Mouse (Mus musculus) heart, embryonic 12.5 days (tissue): ENCODE data around the gene Nkx2-1. TPM values are rescaled to one million over a fixed set of nuclear protein-coding genes. Genes with fewer than 3 reads are reported as not detected.
A peak's percentile ranks its signal among the peaks of the same experiment; 100 is the strongest.

Experiments used
- ATAC-seq: fragments of 200-750 bp; cut with Nextera tagmentation; 2 replicates; pipeline ENCODE4 v1.8.0; 2017; ENCODE audit warnings: moderate TSS enrichment, moderate library complexity; ENCODE audit not compliant: insufficient number of reproducible peaks, low FRiP score
- H3K27ac ChIP-seq: fragments of 300-500 bp; sonication (generic); 2 replicates; pipeline ENCODE4 v1.5.1; 2016; ENCODE audit warnings: mild to moderate bottlenecking, moderate library complexity; ENCODE audit not compliant: poor library complexity, severe bottlenecking
- H3K27me3 ChIP-seq: fragments of 300-500 bp; sonication (generic); replicated peaks from 2 replicates; pipeline ENCODE4 v1.6.1; 2016; ENCODE audit warnings: mild to moderate bottlenecking, moderate library complexity
- H3K36me3 ChIP-seq: fragments of 300-500 bp; sonication (generic); 2 replicates; pipeline ENCODE4 v1.6.1; 2016; ENCODE audit warnings: mild to moderate bottlenecking, moderate library complexity
- H3K4me1 ChIP-seq: fragments of 300-500 bp; sonication (generic); replicated peaks from 2 replicates; pipeline ENCODE4 v1.6.1; 2016; ENCODE audit warnings: mild to moderate bottlenecking
- H3K4me2 ChIP-seq: fragments of 300-500 bp; sonication (generic); 2 replicates; pipeline ENCODE4 v1.6.1; 2016; ENCODE audit warnings: mild to moderate bottlenecking, moderate library complexity
- H3K4me3 ChIP-seq: fragments of 300-500 bp; sonication (generic); 2 replicates; pipeline ENCODE4 v1.5.1; 2016; ENCODE audit warnings: mild to moderate bottlenecking
- H3K9ac ChIP-seq: fragments of 300-500 bp; sonication (generic); 2 replicates; pipeline ENCODE4 v1.6.1; 2016; ENCODE audit warnings: mild to moderate bottlenecking, moderate library complexity
- H3K9me3 ChIP-seq: fragments of 300-500 bp; sonication (generic); replicated peaks from 2 replicates; pipeline ENCODE4 v1.6.1; 2016; ENCODE audit warnings: mild to moderate bottlenecking, moderate library complexity
- WGBS: fragments of 180-500 bp; shearing (Covaris S2); methylation state at CpG from one replicate; pipeline ENCODE4 v1.1.7; 2016; 5-methylcytosine and 5-hydroxymethylcytosine counted together
- polyA plus RNA-seq: library from polyadenylated mRNA; unstranded; fragments of >200 nt; fragmentation: Nextera tagmentation; extraction: Ambion mirVana; gene quantifications from 2 replicates; pipeline ENCODE4 v1.2.1, GENCODE M21; 2016

The Nkx2-1 gene
- 0.11 and 1.3 TPM in 2 replicates for polyA plus RNA-seq

DNA sequence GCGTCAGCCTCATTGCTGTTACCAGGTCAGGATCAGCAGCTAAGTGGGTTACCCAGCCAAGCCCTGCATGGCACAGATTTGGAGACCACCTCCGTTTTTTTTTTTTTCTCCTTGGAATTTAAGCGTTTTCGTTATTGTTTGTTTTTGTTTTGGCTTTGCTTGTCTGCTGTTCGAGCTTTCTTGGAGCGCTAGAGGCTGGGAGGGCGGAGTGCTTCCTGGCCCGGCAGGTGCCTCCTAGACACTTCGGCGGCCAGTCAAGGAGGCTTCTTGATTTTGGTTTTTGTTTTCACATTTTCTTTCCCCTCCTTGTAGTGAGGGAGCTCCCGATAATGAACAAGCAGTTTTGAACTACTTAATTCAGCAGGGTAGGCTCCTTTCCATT lies at the start of gene Nkx2-1:
TSS of gene Nkx2-1 (minus strand) at position 25 of the 382 bp plus-strand sequence.
- peak within 1 kb of the TSS; percentile 32 for H3K4me3 ChIP-seq
- H3K27me3 ChIP-seq = peaks cover 95% of the 10 kb centered on the region
- no peaks in the 10 kb centered on the region for H3K36me3 ChIP-seq
- no peaks in the 10 kb centered on the region for H3K9me3 ChIP-seq
- H3K4me2 ChIP-seq = peak within 1 kb of the TSS; percentile 69
- H3K27ac ChIP-seq = no peak within 1 kb of the TSS
- WGBS = 3% methylated on average over 11 of the region's 11 CpGs
- no peak for ATAC-seq
- peaks cover 36% of the 10 kb centered on the region for H3K4me1 ChIP-seq
- no peak within 1 kb of the TSS for H3K9ac ChIP-seq

DNA sequence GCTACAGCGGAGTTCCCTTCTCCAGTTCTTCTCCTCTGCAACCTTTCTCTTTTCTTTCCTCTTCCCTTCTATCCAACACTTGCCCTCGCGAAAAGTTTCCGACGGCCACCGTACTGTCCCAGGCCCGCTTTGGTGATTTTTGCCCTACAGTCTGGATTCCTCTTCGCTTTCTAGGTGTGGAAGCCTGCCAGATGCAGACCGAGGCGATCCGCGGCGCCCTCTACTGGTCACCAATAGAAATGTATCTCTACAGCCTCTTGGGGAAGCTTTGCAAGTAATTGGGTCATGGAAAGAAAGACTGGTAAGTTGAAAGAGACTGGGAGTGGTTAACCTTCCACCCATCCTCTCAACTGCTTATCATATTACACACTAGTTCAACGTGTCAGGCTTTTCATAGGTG lies 4.4 kb upstream of the Nkx2-1 start:
- 2% methylated on average over 14 of the region's 14 CpGs for WGBS
- Histone ChIP-seq H3K4me2 (peak overlapping the region; percentile 51), H3K4me1 (peaks cover 9% of the 10 kb centered on the region), H3K9ac (no peak overlapping the region), H3K27me3 (peaks cover 81% of the 10 kb centered on the region), H3K27ac (no peak overlapping the region), H3K9me3 (no peaks in the 10 kb centered on the region), H3K36me3 (no peaks in the 10 kb centered on the region), H3K4me3 (no peak overlapping the region)
- ATAC-seq = no peak

DNA sequence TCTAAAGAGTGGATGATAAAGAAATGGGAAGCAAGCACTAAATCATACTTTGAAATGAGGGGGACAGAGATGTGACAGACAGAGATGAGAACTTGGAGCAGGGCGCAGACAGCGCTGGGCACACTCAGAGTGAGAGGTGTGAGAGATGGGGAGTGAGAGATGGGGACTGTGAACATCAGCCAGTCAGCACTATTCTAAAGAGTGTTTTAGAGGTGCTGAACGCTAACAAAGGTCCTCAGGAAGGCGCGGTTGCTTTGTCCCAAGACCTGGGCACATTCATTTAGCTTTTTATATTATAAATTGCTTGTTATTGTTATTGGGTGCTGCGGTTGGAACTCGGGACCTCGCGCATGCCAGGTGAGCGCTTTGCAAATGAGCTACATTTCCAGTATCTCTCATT lies 3.9 kb upstream of the Nkx2-1 start:
- peaks cover 81% of the 10 kb centered on the region for H3K27me3 ChIP-seq
- H3K4me1 ChIP-seq = peaks cover 14% of the 10 kb centered on the region
- H3K4me2 ChIP-seq = peak overlapping the region; percentile 51
- no peaks in the 10 kb centered on the region for H3K36me3 ChIP-seq
- H3K9ac ChIP-seq = no peak overlapping the region
- H3K27ac ChIP-seq = no peak overlapping the region
- H3K4me3 ChIP-seq = no peak overlapping the region
- H3K9me3 ChIP-seq = no peaks in the 10 kb centered on the region
- ATAC-seq = no peak
- 1% methylated on average over 10 of the region's 10 CpGs for WGBS

DNA sequence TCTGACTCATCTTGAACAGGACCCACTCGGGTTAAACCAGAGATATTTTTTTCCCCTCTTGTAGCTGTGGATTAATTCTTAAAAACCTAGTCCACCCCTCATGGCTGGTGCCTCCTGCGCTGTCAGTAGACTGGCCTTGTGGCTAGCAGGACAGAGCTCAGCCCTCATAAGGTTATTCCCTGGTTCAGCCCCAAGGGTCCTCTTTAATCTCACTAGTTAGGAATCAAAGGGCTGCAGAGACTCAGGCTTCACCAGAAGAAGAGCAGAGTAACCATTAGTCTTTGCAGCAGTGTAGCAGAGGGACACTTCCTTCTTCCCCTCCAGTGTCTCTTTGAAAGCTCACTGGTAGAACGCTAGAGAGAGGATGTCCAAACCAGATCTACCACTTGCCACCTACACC lies 1.9 kb upstream of the Nkx2-1 start:
- Histone ChIP-seq H3K4me2 (no peak overlapping the region), H3K4me3 (no peak overlapping the region), H3K27ac (no peak overlapping the region), H3K36me3 (no peaks in the 10 kb centered on the region), H3K9ac (no peak overlapping the region), H3K9me3 (no peaks in the 10 kb centered on the region), H3K27me3 (peaks cover 91% of the 10 kb centered on the region), H3K4me1 (peaks cover 28% of the 10 kb centered on the region)
- WGBS = 2% methylated on average over 3 of the region's 3 CpGs
- no peak for ATAC-seq

DNA sequence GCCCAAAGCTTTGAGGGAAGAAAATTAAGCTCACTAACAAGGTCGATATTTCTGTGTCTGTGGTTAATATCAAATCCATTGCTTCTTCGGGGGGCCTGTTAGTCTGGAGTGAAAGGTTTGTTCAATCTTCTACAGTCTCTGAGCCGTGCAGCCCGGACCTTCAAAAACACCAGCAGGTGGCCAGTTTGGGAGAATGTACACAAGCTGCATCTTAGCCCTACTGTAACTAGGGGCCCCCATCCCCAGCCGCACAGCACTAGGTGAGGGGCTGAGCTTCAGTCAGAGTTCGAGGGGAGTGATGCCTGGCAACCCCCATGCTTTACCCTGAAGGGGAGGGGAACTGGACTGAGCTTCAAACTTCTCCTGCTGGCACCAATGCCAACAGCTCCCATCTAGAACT lies 1.2 kb upstream of the Nkx2-1 start:
- H3K36me3 ChIP-seq = no peaks in the 10 kb centered on the region
- H3K27ac ChIP-seq = no peak overlapping the region
- H3K9me3 ChIP-seq = no peaks in the 10 kb centered on the region
- no peak overlapping the region for H3K9ac ChIP-seq
- H3K4me2 ChIP-seq = no peak overlapping the region
- 4% methylated on average over 6 of the region's 6 CpGs for WGBS
- H3K4me1 ChIP-seq = peaks cover 34% of the 10 kb centered on the region
- peaks cover 98% of the 10 kb centered on the region for H3K27me3 ChIP-seq
- no peak for ATAC-seq
- no peak overlapping the region for H3K4me3 ChIP-seq

DNA sequence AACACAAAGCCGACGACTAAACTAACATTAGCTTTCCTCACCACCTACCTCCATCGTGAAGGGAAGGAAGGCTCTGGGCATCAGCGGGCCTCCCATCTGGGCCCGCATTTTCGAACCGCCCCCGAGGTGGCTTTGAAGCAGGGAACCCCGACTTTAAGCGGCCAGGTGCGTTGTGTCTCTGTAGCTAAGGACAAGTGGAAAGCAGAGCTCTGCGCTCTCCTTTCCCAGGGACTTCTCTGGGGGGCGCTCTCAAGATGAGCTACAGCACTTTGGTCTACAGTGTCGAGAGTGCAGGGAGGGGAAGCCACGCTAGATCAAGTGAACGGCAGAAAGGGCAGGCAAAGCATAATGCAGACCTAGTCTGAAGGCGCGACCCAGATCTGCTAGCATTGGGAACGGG lies 634 bp upstream of the Nkx2-1 start:
- H3K36me3 ChIP-seq = no peaks in the 10 kb centered on the region
- WGBS = 0% methylated on average over 19 of the region's 19 CpGs
- no peak overlapping the region for H3K9ac ChIP-seq
- no peak overlapping the region for H3K27ac ChIP-seq
- H3K27me3 ChIP-seq = peaks cover 96% of the 10 kb centered on the region
- H3K4me3 ChIP-seq = no peak overlapping the region
- H3K4me2 ChIP-seq = no peak overlapping the region
- no peaks in the 10 kb centered on the region for H3K9me3 ChIP-seq
- no peak for ATAC-seq
- peaks cover 36% of the 10 kb centered on the region for H3K4me1 ChIP-seq

DNA sequence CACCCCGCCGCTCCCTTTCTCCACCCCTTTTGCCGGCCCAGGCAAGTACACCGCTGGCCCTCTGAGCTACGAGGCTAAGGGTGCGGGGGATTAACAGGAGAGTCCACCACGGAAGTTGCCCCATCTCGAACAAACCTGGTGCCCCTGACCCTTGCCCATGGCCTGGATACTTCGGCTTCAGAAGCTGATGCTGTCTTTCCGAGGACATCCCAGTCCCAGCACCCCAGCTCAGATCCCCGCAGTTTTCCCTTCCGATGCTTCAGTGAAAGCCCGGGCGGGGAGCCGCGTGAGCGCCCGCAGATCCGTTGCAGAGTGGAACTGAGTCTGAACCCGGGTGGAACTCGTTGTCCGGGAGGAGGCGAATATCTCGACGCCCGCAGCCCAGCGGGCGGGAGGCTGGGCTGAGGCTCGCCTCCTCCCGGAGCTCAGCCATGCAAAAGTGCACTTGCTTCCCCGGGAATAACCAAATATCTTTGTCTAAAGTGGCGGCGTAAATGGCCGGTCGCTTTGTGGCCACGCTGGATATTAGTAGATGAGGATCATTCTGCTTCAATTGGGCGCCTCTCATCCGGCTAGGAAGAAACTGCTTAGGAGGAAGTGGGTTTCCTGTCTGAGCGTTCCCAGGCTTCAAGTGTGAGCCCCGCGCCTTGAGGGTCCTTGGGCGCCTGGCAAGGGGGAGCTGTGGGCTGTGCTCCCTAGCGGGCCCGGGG lies 379 bp downstream of the Nkx2-1 start:
- H3K4me2 ChIP-seq = peak overlapping the region; percentile 69
- under 1% methylated on average over 44 of the region's 44 CpGs for WGBS

DNA sequence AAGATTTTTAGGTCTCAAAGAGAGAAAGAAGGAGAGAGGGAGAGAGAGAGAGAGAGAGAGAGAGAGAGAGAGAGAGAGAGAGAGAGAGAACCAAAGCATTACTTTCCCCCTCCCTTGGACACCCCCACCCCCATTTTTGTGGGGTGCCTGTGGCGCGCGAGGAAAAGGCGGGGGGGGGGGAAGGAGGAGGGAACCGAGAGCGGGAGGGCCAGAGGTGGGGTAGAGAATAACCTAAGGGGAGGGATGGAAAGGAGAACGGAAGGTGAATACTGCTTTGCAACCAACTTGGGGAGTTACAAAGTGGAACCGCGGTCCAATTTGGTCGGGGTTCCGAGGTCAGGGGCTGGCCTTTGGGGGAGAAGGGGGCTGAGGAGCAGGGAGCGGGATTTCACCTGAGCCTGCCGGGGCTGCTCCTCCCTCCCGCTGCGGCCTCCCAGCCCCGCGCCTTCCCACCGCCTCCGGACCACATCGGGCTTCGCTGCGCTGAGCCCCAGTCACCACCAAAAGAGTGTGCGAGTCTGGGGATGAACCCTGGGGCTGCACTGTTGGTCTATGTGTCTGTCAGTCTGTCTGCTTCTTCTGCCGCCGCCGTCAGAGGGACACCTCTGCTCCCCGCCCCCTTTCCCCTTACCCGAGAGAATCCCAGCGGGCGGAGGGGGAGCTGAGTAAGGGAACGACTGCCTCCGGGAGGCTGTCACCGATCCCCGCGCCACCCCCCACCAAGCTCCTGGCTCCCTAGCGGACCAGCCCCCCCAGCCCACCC lies 1.1 kb downstream of the Nkx2-1 start:
- Histone ChIP-seq H3K4me2 (peak overlapping the region; percentile 69), H3K9me3 (no peaks in the 10 kb centered on the region), H3K9ac (no peak overlapping the region), H3K36me3 (no peaks in the 10 kb centered on the region), H3K27me3 (peaks cover 91% of the 10 kb centered on the region), H3K4me1 (peaks cover 33% of the 10 kb centered on the region), H3K4me3 (peak overlapping the region; percentile 32), H3K27ac (no peak overlapping the region)
- ATAC-seq = 0 out of 2 replicates have a peak, but pooled peaks have one; percentile 35
- WGBS = 0% methylated on average over 32 of the region's 36 CpGs

More for the DNA sequence above, 379 bp downstream of the Nkx2-1 start:
- Histone ChIP-seq H3K27me3 (peaks cover 91% of the 10 kb centered on the region), H3K9ac (no peak overlapping the region), H3K27ac (no peak overlapping the region), H3K4me1 (peaks cover 36% of the 10 kb centered on the region), H3K36me3 (no peaks in the 10 kb centered on the region), H3K4me3 (peak overlapping the region; percentile 32), H3K9me3 (no peaks in the 10 kb centered on the region)
- ATAC-seq = no peak

DNA sequence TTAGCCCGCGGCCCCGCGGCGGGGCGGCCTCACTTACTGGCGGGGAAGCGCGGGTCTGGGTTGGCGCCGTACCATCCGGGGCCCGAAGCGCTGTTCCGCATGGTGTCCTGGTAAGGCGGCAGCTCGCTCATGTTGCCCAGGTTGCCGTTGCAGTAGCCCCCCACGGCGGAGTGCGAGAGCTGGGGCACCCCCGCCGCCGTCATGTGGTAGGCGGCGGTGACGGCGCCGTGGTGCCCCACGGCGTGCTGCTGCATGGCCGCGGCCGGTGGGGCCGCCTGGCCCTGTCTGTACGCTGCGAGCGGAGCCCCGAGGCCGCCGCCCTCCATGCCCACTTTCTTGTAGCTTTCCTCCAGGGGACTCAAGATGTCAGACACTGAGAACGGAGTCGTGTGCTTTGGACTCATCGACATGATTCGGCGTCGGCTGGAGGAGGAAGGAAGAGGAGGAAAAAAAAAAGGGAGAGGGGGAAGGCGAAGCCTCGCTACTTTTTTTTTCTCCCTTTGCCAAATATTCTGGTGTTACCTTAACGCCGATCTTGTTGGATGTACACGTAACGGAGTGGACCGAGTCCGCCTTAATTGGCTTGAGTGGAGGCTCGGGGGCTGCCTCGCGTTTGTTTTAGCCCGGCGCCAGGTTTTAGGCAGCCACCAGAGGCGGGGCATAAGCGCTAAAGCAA lies 1.9 kb downstream of the Nkx2-1 start:
- H3K4me1 ChIP-seq = peaks cover 33% of the 10 kb centered on the region
- peaks cover 91% of the 10 kb centered on the region for H3K27me3 ChIP-seq
- WGBS = under 1% methylated on average over 62 of the region's 62 CpGs
- H3K4me3 ChIP-seq = peak overlapping the region; percentile 42
- no peak for ATAC-seq
- H3K9me3 ChIP-seq = no peaks in the 10 kb centered on the region
- H3K4me2 ChIP-seq = peak overlapping the region; percentile 69
- H3K27ac ChIP-seq = no peak overlapping the region
- no peak overlapping the region for H3K9ac ChIP-seq
- H3K36me3 ChIP-seq = no peaks in the 10 kb centered on the region

DNA sequence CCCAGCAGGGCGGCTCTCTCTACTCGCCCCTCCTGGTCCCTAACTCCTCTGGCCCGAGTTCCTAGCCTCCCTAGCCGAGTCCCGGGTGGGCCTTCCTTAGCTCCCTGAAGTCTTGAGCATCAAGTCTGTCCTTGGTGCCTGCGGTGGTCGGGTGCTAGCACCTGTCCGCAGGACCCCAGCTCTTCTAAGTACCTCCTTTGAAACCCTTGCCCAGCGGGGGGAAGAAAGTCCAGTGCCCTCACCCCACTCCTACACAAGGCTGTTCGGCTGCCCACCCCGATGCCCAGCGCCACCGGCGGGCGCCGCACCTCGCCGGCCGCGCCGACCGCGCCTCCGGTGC lies 2.4 kb downstream of the Nkx2-1 start:
- Histone ChIP-seq H3K4me2 (peak overlapping the region; percentile 69), H3K36me3 (no peaks in the 10 kb centered on the region), H3K27ac (no peak overlapping the region), H3K9ac (no peak overlapping the region), H3K9me3 (no peaks in the 10 kb centered on the region), H3K4me3 (peak overlapping the region; percentile 42), H3K27me3 (peaks cover 91% of the 10 kb centered on the region), H3K4me1 (peaks cover 33% of the 10 kb centered on the region)
- peak; percentile 37; the same call in 1 of the 2 replicates for ATAC-seq
- under 1% methylated on average over 24 of the region's 24 CpGs for WGBS
